Mouse (Mus musculus) left cerebral cortex, adult 8-10 months (tissue): Measurements from ENCODE around the gene Fetub. TPM values are rescaled to one million over a fixed set of nuclear protein-coding genes. Genes with fewer than 3 reads are reported as not detected.
"Not testable (repeated sequence)": the region's sequence is repeated elsewhere in the genome, so short reads cannot be mapped to it uniquely, and the experiment has no call there.

Experiments used
- DNase-seq, 2 experiments: peaks; one replicate each; pipeline ENCODE4 v3.0.0; 2022; ENCODE audit warnings: low spot score in 2 of 2
- total RNA-seq, 4 experiments: library from RNA; stranded (reverse); gene quantifications; 2 replicates each; pipeline ENCODE4 v1.2.4; 2022

Gene Fetub
- total RNA-seq, 4 experiments from 2014 or later, result not detected

- DNase-seq, result no peak
Observed at GRCm38 (mm10) chr16:22909290-22909689, 8.8 kb upstream of the Fetub start.

DNA sequence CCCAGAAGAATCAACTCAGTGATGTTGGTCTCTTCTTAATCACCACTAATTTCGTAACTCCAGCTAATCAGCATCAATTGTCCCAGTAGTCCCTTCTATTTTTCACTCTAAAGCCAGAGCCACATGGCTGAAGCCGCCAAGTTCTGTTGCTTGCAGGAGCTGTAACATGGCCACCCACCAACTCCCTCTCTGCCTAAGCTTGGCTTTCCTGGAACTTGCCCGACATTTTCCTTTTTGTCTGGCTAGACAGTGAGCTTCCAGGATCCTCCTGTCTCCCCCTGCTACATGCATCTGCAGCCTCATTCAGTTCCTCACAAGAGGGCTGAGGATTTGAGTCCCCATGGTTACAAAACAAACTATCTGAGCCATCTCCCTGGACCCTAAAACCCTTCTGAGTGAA lies 6.1 kb upstream of the Fetub start:
- peak in 1 of 2 experiments; percentile 15 for DNase-seq

GRCm38 (mm10) chr16:22912886-22913285 lies 5.2 kb upstream of the Fetub start:
- DNase-seq, result no peak

DNA sequence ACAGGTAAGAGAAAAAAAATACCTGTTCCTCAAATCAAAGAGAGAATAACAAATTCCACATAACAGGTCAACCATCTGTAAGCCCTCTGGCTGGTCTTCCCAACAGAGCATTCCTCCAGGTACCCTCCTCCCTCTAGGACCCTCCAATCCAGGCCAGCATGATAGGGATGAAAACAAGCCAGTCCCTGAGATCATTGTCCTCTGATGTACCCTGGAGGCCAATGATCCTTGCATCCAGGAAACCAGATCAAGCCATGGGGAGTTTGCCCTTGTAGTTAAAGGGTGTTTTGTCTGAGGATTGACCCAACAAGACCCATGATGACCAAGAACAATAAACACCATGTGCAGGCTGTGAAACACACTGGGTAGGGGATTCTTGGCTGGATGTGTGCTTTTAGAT lies 3.9 kb upstream of the Fetub start:
- no peak for DNase-seq

DNA sequence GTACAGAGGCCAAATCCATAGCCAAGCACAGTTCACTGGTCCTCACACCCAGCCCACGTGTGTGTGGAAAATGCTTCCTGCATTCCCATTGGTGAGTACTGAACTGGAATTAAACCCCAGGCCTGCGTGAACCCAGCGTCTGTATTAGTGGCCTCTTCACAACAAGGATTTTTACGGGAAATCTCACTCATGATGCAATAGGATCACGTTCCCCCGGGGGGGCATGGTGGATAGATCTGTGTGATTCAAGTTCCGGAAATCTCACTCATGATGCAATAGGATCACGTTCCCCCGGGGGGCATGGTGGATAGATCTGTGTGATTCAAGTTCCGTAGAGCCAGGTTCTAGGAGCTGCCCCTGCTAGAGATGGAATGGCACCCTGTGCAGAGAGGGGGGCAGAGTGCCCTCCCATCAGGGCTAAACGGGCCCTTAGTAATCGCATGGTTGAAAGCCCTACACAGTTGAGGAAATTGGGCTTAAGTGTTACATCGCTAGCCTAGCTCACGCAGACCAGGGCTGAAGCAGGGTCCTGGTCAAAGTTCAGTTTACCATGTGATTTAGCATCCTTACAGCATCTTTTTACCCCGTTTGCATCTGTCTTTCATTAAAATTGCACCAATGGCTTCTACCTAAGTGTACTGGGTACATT lies 654 bp downstream of the Fetub start:
- DNase-seq, result no peak

GRCm38 (mm10) chr16:22919971-22920854 lies 2.1 kb downstream of the Fetub start:
- no peak for DNase-seq

- no peak for DNase-seq
Observed at GRCm38 (mm10) chr16:22921761-22922160, 3.6 kb downstream of the Fetub start.

DNA sequence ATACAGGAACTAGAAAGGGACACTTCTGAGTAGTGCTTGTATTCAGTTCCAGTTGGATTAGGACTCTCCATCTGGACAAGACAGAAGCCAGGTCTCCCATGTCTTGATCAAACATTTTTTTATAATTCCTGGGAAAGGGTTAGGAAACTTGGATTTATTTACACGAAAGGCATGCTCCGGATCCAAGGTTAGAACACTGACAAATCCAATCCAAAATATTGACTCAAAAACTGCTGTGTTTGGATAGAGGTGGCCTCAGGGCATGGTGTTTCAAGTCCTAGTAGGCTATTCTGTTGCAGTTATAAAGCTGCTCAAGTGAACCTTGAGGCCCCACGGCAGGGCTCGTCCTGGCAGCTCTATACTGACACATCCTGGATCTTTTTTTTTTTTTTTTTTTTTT lies 4.3 kb downstream of the Fetub start:
- DNase-seq, result no peak

- DNase-seq, result no peak
Observed at GRCm38 (mm10) chr16:22929575-22929974, 11.4 kb downstream of the Fetub start.

DNA sequence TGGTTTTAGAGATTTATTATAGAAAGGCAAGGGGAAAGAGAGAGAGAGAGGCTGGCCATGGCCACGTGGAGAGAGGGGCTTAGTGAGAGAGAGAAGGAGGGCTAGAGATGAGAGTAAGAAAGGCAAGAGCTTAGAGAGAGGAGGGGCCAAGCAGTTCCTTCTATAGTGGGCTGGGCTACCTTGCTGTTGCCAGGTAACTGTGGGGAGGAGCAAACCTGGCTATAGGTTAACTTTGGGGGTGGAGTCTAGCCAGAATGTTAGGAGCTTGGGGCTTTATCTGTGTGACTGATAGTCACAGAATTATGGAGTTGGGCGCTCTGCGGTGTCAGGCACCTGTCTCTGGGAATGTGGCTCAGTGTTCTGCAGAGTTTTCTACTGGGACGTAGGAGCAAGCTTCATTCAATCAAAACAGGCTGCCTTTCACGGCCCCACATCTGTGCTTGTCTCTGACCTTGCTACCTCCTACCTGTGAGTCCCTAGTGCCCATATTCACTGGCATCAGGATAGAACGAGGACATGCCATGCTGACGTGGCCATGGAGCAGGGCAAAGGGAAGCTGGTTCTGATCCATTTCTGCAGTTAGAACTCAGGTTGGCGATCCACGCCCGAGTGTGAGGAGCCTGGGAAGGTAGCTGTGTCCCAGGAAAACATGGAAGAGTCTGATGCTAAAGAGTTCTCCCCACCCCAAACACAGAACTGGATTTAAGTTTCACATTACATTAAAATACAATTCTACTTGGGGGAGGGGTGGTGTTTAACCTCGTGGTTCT lies 13.5 kb downstream of the Fetub start:
- no peak for DNase-seq

GRCm38 (mm10) chr16:22937631-22938030 lies 19.5 kb downstream of the Fetub start:
- no peak for DNase-seq

- DNase-seq, result no peak
Observed at GRCm38 (mm10) chr16:22938541-22938940, 20.4 kb downstream of the Fetub start.

DNA sequence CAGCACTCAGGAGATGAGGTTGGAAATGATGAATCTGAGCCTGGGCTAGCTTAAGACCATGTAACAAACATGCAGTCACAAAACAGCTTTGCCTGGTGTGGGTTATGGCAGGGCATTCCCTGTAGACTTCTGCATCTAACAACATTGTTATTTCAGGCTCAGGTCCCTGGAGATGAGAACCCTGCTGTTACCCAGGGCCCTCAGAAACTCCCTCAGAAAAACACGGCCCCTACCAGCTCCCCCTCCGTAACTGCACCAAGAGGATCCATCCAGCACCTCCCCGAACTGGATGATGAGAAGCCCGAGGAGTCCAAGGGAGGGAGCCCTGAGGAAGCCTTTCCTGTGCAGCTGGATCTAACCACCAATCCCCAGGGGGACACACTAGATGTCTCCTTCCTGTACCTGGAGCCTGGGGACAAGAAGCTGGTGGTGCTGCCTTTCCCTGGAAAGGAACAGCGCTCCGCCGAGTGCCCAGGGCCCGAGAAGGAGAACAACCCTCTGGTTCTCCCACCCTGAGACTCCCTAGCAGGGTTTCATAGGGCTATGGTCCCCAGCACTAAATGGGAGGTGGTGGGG lies 21.1 kb downstream of the Fetub start:
- DNase-seq, result no peak

DNA sequence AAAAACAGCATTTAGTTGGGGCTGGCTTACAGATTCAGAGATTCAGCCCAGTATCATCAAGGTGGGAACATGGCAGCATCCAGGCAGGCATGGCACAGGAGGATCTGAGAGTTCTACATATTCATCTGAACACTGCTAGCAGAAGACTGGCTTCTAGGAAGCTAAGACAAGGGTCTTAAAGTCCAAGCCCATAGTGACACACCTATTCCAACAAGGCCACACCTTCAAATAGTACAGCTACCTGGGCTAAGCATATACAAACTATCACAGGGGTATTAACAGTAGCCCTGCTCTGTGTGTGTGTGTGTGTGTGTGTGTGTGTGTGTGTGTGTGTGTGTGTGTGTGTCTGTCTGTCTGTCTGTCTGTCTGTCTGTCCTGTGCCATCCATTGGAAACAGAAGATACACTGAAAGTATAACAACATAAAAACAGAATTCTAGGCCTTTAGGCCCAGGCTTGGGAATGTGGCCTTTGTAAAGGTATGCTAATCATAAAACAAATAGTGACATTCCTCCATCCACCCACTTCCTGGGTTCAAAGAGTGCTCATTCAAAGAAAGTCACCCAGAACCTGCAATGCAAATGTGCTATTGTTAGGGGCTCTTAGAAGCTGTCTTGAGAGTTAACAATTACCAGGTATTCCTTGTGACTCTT lies 23.8 kb downstream of the Fetub start:
- DNase-seq, result not testable (repeated sequence)

DNA sequence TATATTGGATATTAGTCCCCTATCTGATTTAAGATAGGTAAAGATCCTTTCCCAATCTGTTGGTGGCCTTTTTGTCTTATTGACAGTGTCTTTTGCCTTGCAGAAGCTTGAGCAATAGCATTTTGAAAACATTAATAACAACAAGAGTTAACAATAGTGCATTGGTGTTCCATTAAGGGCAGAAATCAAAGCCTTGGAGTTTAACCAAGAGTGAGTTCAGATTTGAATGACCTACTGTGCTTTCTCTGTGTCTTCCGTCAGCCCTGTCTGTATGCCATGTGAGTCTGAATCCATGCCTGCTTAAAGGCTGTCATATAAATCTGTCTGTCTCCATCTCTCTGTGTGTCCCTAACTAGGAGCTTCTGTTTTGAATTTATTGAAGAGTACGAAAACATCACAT lies 29.2 kb downstream of the Fetub start:
- DNase-seq, result no peak

GRCm38 (mm10) chr16:22950840-22951395 lies 32.8 kb downstream of the Fetub start, which contains the start of gene Hrg:
Hrg (plus strand) TSS chr16:22951072.
- no peak for DNase-seq

DNA sequence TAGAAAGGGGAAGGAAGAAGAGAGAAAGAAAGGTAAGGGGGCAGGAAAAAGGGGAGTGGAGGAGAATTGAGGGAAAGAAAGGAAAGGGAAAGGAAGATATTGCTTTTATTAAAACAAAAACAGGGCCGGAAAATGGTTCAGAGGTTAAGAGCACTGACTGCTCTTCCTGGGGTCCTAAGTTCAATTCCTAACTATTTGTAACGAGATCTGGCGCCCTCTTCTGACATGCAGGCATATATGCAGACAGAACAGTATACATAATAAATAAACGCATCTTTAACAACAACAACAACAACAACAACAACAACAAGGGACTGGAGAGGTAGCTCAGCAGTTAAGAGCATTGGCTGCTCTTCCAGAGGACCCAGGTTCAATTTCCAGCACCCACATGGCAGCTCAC lies 34.9 kb downstream of the Fetub start:
- no peak for DNase-seq

- DNase-seq, result no peak
Observed at GRCm38 (mm10) chr16:22955397-22956084, 37.4 kb downstream of the Fetub start.

DNA sequence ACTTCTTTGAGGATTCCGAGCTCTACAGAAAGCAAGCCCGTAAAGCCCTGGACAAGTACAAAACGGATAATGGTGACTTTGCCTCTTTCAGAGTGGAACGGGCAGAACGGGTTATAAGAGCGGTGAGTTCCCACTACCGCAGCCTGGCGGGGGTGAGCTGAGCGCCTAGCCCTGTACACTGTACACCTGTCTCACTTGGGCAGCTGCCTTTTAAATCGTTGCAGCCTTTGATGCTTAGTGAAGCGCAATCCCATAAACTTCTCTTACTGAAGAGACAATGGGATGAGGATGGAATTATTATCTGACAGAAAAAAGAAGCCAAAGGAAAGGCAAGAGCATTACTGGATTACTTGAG lies 37.9 kb downstream of the Fetub start:
- no peak for DNase-seq

GRCm38 (mm10) chr16:22961073-22961472 lies 42.9 kb downstream of the Fetub start:
- no peak for DNase-seq
